Mouse (Mus musculus): ENCODE results near the gene Padi4.

GRCm38 (mm10) chr4:140710781-140711180 lies 63.3 kb downstream of the Padi4 start:
- no peak for TF ChIP-seq EP300 (IDR thresholded peaks at IDR 0.05; ENCODE audit: low read length)
- TF ChIP-seq POLR2A (IDR thresholded peaks at IDR 0.05; ENCODE audit: low read depth, low read length): no peak

Data from CH12.LX (cell line).